Mouse (Mus musculus) frontal cortex, adult (tissue): Measurements from ENCODE around the gene Srgap2.

Experiments used
- ATAC-seq: cut with Nextera tagmentation; 2 replicates; pipeline ENCODE4 v1.9.2; 2017; ENCODE audit warnings: mild to moderate bottlenecking, moderate library complexity, mixed read lengths; ENCODE audit not compliant: low TSS enrichment

The Srgap2 gene

GRCm38 (mm10) chr1:131526371-131527270, 531 bp downstream of the Srgap2 start:
- ATAC-seq, result peak; percentile 22

GRCm38 (mm10) chr1:131525586-131526271, 1.4 kb downstream of the Srgap2 start:
- no peak for ATAC-seq

- ATAC-seq, result no peak
These were observed 2.0 kb downstream of the Srgap2 start for GRCm38 (mm10) chr1:131525101-131525585.

- ATAC-seq, result no peak
These were observed 3.4 kb downstream of the Srgap2 start for GRCm38 (mm10) chr1:131523794-131524193.

DNA sequence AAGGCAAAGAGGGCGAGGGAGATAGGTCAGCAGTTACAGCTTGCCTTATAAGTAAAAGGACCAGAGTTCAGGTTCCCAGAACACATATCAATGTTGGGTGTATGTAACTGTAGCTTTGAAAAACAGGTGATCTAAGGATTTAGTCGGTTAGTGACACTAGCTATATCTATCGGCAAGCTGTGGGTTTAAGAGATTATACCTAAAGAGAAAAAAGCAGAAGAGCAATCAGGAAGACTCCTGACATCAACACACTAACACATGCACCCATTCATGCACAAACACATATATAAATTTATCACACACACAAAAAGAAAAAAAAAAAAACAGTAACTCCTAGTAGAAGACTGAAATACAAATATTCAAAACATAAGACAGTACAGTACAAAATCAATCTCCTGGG, 10.6 kb downstream of the Srgap2 start:
- ATAC-seq, result no peak

DNA sequence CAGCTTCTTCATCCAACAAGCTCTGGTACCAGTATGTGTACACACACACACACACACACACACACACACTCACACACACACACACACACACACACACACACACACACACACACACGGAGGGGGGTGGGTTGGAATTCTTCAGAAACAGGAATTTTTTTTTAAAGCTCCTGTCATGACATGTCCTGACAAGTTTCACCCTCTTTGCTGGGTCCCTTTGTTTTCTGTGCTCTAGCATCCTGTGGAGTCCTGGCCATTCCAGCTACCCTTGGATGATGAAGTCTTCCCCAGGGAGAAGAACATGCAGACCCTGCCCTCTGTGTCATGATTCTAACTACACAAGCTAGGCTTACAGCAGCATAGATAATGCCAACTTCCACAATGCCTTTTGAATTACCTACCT, 13.0 kb downstream of the Srgap2 start:
- no peak for ATAC-seq

- no peak for ATAC-seq
These were observed 14.0 kb downstream of the Srgap2 start for GRCm38 (mm10) chr1:131513136-131513535.

GRCm38 (mm10) chr1:131511661-131512500, 15.3 kb downstream of the Srgap2 start:
- ATAC-seq, result peak; percentile 67

GRCm38 (mm10) chr1:131511131-131511530, 16.0 kb downstream of the Srgap2 start:
- ATAC-seq, result no peak

DNA sequence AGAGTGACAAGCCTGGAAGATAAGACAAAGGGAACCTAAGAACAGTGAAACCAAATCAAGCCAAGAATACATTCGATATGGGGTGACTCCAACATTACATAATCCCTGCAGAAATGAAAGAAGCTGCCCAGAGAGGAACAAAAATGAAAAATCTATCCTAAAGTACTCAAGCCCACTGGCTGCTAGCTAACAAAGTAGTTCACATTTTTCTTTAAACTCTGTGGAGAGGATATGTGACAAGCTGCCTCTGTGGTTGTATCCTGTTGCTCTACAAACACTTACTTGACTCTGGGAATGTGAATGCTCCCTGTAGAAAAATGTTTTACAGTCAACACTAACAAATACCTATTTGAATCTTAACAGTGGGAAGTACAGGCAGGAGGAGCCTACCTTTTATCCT, 25.5 kb downstream of the Srgap2 start:
- 0 out of 2 replicates have a peak, but pooled peaks have one; percentile 5 for ATAC-seq

DNA sequence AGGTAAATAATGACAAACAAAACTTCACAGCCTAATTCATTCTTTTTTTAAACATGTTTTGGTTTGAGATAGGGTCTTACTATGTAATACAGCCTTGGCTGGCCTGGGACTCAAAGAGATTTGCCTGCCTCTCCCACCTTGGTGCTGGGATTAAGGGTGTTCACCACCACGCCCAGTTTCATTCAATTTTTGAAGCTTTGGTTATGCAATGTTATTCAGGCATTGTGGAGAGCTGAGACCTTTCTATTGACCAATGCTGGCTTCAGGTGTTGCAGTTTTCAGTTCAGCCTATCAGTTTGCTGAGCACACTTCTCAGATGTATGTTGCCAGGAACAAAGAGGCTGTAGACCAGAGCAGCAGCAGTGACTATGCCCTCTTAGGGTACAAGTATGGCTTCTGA, 28.9 kb downstream of the Srgap2 start:
- no peak for ATAC-seq

- ATAC-seq, result peak; percentile 36
These were observed 32.9 kb downstream of the Srgap2 start for GRCm38 (mm10) chr1:131493966-131494898.

- 0 out of 2 replicates have a peak, but pooled peaks have one; percentile 25 for ATAC-seq
These were observed 34.8 kb downstream of the Srgap2 start for GRCm38 (mm10) chr1:131492360-131492759.

- ATAC-seq, result no peak
These were observed 35.6 kb downstream of the Srgap2 start for GRCm38 (mm10) chr1:131491579-131491978.

DNA sequence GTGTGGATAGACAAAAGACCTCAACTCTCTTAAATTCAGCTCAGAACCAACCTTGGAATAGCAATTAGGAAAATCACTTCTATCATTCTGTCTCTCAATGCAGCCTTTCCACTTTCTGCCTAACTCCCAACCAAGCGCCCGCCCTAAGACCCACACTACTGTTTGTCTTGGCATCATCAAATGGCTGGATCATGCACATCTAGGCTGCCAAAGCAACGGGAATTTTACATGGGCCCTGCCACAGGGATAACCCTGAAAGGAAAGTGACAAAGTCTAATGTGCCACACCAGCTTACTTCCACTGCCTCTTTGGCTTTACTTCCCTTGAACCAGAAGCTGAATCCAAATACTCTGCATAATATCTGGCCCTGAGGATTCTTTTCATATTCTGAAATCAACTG, 37.8 kb downstream of the Srgap2 start:
- no peak for ATAC-seq

GRCm38 (mm10) chr1:131486094-131486850, 40.9 kb downstream of the Srgap2 start:
- no peak for ATAC-seq

- ATAC-seq, result peak; percentile 68; the same call in 1 of the 2 replicates
These were observed 44.9 kb downstream of the Srgap2 start for GRCm38 (mm10) chr1:131482242-131482641.

DNA sequence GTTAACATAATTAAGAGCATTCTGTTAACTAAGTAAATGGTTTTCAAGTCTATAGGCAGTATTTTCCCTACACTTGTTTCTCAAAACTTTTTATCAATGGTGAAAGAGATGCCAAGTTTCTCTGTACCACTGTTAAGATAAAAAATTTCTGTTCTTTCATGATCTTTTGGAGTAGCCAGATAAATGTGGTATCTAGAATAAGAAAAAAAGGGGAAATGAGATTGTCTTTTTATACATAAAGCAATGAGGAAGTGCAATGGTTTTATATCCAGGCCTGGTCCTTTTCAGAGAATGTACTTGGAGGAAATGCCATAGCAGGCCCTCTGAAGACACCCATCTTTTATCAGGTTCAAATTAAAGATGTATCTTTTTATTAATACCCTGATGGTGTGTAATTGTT, 45.8 kb downstream of the Srgap2 start:
- ATAC-seq, result no peak

GRCm38 (mm10) chr1:131478770-131479305, 48.3 kb downstream of the Srgap2 start:
- no peak for ATAC-seq

DNA sequence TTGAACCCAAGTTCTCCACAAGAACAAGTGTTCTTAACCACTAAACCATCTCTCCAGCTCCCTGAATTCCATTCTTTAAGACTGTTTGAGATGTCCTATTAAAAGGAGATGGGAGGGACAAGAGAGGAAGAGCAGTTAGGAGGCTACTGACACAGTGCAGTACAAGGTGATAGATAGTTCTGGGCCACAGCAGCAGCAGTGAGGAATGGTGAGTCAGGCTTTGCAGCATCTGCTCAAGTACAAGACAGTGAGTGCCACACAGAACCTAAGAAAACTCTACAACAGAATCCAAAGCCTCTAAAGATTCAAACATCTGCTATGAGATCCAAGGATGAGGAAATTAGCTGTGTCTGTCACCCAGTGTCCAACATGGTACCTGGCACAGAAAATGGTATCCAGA, 51.8 kb downstream of the Srgap2 start:
- ATAC-seq, result peak; percentile 41; the same call in 1 of the 2 replicates
